Mouse (Mus musculus) MEL (cell line): ENCODE results near the gene Pbx2.

Source experiments
- CHD1 ChIP-seq: IDR thresholded peaks from 2 replicates; pipeline ENCODE4 v1.6.1; 2012; ENCODE audit warnings: low read depth, mild to moderate bottlenecking, inconsistent platforms, low read length, improper control_type of control experiment
- CHD2 ChIP-seq: IDR thresholded peaks from 2 replicates; pipeline ENCODE4 v1.6.1; 2011; ENCODE audit warnings: low read length, improper control_type of control experiment
- CTCF ChIP-seq, 3 experiments: IDR thresholded peaks in 2 of 3; conservative IDR thresholded peaks in 1 of 3; 2 replicates each; pipeline ENCODE4 v1.5.1; 2011 to 2012; ENCODE audit warnings: low read length in 3 of 3, low read depth in 2 of 3, mild to moderate bottlenecking in 2 of 3, improper control_type of control experiment in 1 of 3, inconsistent platforms in 1 of 3, mixed read lengths in 1 of 3, moderate library complexity in 1 of 3; ENCODE audit not compliant: control insufficient read depth in 1 of 3, insufficient read depth in 1 of 3, poor library complexity in 1 of 3, severe bottlenecking in 1 of 3
- HCFC1 ChIP-seq: IDR thresholded peaks from 2 replicates; pipeline ENCODE4 v1.6.1; 2012; ENCODE audit warnings: low read depth, mild to moderate bottlenecking, inconsistent platforms, low read length, improper control_type of control experiment, moderate library complexity
- KAT2A ChIP-seq: conservative IDR thresholded peaks from 2 replicates; pipeline ENCODE4 v1.6.1; 2012; ENCODE audit warnings: low read depth, low read length, improper control_type of control experiment, inconsistent platforms
- NRF1 ChIP-seq: IDR thresholded peaks from 2 replicates; pipeline ENCODE4 v1.6.1; 2014; ENCODE audit warnings: low read depth, mild to moderate bottlenecking, inconsistent platforms, low read length, improper control_type of control experiment, moderate library complexity; ENCODE audit not compliant: poor library complexity, insufficient read depth, severe bottlenecking
- POLR2A ChIP-seq, 2 experiments: IDR thresholded peaks; 2 replicates each; pipeline ENCODE4 v1.6.1; 2011 to 2012; ENCODE audit warnings: low read length in 2 of 2, mild to moderate bottlenecking in 2 of 2, control low read depth in 1 of 2, improper control_type of control experiment in 1 of 2, low read depth in 1 of 2, moderate library complexity in 1 of 2; ENCODE audit not compliant: control insufficient read depth in 1 of 2, insufficient read depth in 1 of 2, poor library complexity in 1 of 2
- POLR2AphosphoS5 ChIP-seq: IDR thresholded peaks from 2 replicates; pipeline ENCODE4 v1.6.1; 2012; ENCODE audit warnings: low read depth, borderline replicate concordance, mild to moderate bottlenecking, inconsistent platforms, low read length, moderate library complexity, mixed read lengths
- SIN3A ChIP-seq: IDR thresholded peaks from 2 replicates; pipeline ENCODE4 v1.6.1; 2012; ENCODE audit warnings: low read length, improper control_type of control experiment, inconsistent platforms
- TAL1 ChIP-seq: IDR thresholded peaks from 2 replicates; pipeline ENCODE4 v1.6.1; 2012; ENCODE audit warnings: mild to moderate bottlenecking, inconsistent platforms, low read length, moderate library complexity, mixed read lengths

GRCm38 (mm10) chr17:34571875-34572274 is 19.2 kb upstream of the Pbx2 start:
- TF ChIP-seq CHD2, result no peak
- no peak for TF ChIP-seq POLR2A (IDR thresholded peaks at IDR 0.05; ENCODE audit: control insufficient read depth in 1 of 2, insufficient read depth in 1 of 2, low read depth in 1 of 2, low read length in 2 of 2, poor library complexity in 1 of 2)
- no peak for TF ChIP-seq TAL1
- peak; percentile 51 to 65 (median 51) for TF ChIP-seq CTCF (IDR thresholded peaks at IDR 0.05 in 2 of 3, conservative IDR thresholded peaks at IDR 0.05 in 1 of 3; ENCODE audit: control insufficient read depth in 1 of 3, insufficient read depth in 1 of 3, low read depth in 2 of 3, low read length in 3 of 3, poor library complexity in 1 of 3, severe bottlenecking in 1 of 3)
- no peak for TF ChIP-seq POLR2AphosphoS5
- no peak for TF ChIP-seq CHD1
- no peak for TF ChIP-seq HCFC1
- TF ChIP-seq KAT2A, result no peak
- no peak for TF ChIP-seq SIN3A
- no peak for TF ChIP-seq NRF1
